Mouse (Mus musculus) frontal cortex, postnatal 14 days (tissue): ENCODE data around the gene Zwilch.
"Not testable (repeated sequence)": the region's sequence is repeated elsewhere in the genome, so short reads cannot be mapped to it uniquely, and the experiment has no call there.

ENCODE experiments used
- DNase-seq, 2 experiments: peaks; one replicate each; pipeline ENCODE4 v3.0.0; 2022; ENCODE audit warnings: low spot score in 2 of 2

Zwilch gene

GRCm38 (mm10) chr9:64172816-64173665, at the start of gene Zwilch, which contains the start of gene Rpl4:
Zwilch (minus strand) TSS chr9:64173104.
Rpl4 (plus strand) TSS chr9:64173375.
- peak; percentile 73 to 76 for DNase-seq

- DNase-seq: no peak
These were observed 49.2 kb upstream of the Zwilch start for GRCm38 (mm10) chr9:64222098-64222497.

DNA sequence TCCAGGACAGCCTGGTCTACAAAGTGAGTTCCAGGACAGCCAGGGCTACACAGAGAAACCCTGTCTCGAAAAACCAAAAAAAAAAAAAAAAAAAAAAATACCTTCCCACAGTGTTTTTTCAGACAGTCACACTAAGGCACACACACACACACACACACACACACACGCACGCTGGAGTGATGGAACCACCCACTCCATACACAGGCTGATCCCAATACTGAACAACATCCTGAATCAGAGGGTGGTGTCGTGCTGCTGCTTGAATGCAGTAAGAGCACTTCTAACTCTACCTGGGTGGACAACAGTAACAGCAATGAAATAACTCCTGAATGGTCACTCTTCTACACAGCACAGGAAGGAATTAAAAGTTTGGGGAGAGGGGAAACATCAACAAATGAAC, 48.6 kb upstream of the Zwilch start:
- no peak for DNase-seq

- no peak for DNase-seq
These were observed 47.7 kb upstream of the Zwilch start for GRCm38 (mm10) chr9:64220603-64221002.

DNA sequence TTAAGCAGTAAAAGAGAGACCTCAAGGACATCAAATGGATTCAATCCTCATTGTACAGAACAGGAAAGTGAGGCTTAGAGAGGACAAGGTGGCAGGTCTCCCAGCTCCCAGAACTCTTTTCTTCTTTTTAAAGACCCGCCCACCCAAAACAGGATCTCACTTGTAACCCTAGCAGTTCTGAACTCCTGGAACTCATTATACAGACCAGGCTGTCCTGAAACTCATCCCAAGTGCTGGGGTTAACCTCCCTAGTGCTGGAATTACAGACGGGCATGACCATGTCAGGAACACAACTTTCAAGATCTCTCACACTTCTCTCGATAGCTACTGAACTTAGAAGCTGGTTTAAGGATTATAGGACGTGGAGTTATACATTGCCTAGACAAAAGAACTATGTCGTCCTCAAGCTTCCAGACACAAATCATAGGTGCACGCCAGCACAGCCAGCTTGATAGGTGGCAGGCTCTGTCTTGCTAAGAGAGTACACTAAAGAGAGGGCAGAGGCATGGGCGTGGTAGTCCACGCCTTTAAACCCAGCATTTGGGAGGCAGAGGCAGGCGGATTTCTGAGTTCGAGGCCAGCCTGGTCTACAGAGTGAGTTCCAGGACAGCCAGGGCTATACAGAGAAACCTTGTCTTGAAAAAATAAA, 47.0 kb upstream of the Zwilch start:
- DNase-seq: no peak

DNA sequence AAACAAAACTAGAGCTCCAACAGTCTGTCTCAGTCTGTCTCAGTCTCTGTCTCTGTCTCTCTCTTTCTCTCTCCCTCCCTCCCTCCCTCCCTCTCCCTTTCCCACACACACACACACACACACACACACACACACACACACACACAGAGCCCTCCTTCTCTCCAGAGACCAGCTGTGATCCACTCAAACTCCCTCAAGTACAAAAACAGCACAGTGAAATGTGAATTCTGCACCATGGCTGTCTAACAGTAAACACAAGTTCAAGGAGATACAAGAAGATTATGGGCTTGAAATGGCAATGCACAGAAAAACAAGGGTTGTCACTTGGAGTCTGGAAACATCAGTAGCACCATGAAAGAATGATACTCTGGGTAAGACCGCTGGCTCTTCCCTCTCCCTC, 46.4 kb upstream of the Zwilch start:
- DNase-seq: no peak

DNA sequence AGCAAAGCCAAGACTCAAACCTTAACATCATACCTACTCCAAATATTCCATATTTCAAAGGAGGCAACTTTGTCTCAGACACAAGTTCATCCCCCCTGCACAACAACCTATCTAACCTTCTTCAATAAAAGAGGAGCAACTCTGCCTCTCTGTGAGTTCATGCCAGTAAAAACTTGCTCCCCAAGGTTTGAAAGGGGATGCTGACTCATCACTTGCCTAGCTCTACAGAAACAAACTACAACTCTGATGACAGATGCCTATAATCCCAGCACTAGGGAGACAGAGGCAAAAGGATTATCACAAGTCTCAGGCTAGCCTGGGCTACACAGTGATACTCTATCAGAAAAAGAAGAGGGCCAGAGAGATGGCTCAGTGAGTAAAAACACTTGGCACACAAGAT, 45.0 kb upstream of the Zwilch start:
- DNase-seq: no peak

GRCm38 (mm10) chr9:64216641-64217040, 43.7 kb upstream of the Zwilch start:
- no peak for DNase-seq

DNA sequence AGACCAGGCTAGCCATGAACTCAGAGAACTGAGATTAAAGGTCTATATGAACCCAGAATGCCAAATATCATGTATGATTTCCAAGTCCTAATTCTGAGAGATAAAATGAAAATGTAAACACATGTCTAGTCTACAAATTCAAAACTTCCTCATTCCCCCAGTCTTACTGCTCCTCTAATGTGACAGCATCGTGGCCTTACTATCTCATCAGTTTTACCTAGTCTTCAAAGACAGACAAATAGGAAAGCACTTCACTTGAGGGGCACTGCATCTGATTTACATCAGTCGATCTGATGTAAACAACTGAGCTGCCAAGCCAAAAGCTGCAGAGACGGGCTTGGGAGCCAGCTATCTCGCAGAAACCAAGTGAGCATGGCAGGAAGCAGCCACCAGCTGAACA, 43.2 kb upstream of the Zwilch start:
- no peak for DNase-seq

DNA sequence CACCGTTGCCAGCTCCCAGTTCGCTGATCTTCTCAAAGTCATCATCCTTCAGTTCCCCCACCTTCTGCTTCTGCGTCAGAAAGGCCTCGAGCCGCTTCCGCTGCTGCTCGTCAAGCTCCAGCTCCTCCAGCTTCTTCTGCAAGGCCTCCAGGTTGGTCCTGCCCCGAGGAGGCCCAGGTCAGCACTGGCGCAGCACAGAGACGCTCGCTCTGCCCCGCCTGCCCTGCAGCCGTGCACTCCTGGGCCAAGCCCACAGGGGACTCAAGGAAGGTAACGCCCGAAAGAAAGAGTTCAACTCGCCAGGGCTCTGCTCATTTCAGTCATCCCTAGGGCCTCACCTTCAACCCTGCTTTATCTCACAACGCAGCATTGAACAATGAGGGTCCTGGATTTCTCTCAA, 41.5 kb upstream of the Zwilch start:
- DNase-seq: no peak

DNA sequence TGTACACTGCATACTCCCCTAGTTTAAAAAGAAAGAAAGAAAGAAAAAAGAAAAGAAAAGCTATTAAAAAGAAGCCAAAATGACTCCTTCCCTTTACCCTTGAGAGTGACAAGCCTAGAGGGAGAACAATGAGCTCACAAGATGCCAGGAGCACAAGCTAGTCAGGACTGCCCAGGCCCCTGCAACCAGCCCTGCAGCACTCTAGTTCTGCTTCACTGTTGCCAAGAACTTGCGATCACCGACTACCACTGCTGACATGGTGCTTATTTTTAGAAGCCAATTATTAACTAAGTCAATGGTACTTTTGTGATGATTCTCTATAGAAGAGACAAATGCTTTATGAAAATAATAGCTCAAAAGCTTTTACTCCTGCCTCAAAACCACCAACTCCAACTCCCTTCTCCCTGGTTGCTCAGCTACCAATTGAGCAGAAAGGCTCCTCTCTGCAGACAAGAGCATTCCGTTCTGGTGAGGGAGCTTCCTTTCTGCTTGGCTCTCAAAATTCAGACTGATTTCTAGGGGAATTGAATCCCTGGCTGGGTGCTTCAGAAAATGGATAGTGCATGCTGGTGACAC, 34.7 kb upstream of the Zwilch start:
- DNase-seq: no peak

DNA sequence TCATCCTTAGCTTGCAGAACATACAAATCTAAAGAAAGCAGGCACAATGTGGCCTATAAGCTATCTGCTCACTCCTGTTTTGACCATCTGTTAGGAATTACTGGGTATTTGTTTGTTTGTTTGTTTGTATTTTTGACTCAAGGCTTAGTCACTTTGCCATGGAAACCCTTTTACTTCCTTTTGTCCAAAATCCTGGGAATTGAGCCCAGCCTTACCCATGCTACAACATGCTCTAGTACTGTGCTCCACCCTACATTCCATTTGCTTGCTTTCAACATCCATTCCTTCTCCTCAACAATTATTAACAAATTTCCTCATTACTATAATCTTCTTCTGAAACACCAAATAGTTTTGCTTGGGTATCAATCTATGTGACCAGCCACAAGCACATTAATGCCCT, 30.0 kb upstream of the Zwilch start:
- no peak for DNase-seq

DNA sequence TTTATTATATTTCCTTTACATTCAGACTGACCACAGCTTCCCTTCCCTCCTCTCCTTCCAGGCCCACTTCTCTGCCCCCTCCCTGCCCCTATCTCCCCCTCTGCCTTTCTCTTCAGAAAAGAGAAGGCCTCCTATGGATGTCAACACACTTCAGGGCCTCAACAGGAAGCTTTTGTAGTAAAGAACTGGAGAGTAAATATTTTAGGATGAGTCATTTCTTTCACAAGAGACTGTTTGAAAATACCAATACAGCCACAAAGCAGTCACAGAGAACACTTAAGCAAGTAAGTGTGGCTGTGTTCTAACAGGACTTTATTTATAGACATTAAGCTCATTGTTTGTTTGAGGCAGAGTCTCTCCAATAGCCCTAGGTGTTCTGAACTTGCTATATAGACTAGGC, 29.4 kb upstream of the Zwilch start:
- no peak for DNase-seq

DNA sequence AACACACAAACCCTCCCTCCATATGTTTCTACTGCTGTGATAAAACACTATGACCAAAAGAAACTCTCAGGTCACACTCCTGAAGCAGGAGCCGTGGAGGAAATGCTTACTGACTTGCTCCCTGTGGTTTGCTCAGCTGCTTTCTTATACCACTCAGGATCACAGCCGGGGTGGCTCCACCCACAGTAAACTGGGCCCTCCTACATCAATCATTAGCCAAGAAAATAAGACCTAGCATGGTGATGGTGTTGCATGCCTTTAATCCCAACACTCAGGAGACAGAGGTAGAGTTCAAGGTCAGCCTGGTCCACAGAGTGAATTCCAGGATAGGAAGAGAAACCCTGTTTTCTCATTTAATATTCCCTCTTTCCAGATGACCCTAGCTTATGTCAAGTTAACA, 27.0 kb upstream of the Zwilch start:
- DNase-seq: no peak

DNA sequence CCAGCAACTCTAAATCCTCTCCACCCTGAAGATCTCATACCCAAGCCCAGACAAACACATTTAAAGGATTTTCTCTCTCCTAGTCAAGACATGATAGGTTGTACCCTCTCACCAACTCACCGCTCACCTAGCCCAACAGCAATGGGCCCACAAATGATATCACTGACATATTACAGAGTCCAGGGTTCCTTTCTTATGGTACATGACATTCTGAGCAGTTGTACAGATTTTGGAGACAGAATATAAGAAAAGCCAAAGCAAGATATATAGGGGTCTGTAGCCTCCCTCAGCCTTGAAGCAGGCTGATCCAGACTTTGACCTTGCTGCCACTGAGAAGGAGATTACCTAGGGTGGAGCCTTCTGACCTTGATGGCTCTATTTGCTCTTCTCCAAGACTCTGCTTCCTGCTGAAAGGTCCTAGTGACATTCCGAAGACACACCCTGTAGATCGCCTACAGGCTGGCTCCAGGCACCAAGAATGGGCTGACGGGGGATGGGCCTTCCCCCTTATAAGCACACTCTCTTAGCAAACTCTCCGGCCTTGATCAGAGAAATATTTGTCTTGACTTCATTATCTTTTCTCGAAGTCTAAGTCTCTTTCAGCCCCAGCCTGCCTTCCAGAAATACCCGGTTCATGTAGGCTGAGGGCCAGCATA, 26.0 kb upstream of the Zwilch start:
- DNase-seq: not testable (repeated sequence)

DNA sequence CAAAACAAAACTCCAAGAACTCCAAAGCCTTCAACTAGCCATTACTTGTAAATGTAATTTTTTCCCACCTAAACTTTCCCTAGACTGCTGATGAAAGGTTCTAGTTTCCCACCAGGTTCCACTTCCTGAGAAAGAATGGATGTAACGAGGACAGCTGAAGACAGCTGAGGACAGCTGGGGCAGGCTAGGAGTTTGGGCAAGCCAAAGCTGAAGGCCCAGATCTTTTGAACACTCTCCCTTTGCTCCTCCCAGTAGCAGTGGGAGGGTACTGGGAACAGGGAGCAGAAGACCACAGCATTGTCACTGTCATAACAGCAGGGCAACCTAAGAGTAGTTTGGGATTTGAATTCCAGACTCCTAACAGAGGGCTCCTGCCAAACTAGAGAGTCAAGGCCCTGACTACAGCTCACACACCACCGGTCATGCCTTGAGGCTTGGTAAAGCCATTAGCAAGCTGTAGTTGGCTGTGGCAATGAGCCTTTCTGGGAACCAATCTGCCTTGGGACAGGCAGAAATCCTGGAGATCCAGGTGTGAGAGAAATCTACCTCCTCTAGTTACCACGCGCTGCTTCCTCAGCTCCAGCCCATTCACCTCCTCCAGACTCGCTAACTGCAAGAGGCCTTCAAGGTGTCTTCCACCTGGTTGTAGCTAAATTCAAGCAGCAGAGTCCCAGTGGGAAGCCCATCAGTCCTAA, 25.3 kb upstream of the Zwilch start:
- no peak for DNase-seq

DNA sequence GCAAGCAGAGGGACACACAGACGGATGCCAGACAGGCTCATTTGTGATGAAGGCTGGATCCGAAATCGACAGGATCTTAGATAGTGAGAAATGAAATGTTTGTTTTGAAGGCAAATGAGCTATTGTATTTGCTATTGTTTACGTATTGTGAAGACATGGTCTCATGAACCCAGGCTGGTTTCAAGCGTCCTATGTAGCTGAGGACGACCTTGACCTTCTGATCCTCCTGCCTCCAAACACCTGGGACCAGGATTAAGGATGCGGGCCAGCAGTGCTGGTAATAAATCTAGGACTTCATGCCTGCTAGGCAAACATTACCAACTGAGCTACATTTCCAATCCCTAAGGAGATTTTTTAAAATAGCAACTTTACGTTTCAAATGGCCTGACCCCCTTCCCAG, 24.6 kb upstream of the Zwilch start:
- DNase-seq: no peak

- peak; percentile 33 to 60 for DNase-seq
These were observed 22.6 kb upstream of the Zwilch start for GRCm38 (mm10) chr9:64195554-64195953.

DNA sequence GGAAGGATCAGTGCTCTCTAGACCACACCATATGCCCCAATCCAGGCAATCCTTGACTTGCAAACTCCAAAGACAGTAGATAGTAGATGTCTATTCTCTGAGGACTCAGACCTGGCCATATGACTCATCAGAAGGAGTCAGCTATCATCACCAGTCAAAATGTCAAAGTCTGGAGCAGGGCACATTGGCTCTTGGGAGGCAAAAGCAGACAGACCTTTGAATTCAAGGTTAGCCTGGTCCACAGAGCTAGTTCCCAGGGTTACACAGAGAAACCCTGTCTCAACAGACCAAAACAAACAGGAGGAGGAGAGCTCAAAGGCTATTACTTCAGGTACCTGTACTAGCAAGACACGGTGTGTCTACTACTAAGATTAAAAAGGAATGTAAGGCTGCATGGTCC, 21.0 kb upstream of the Zwilch start:
- DNase-seq: no peak

GRCm38 (mm10) chr9:64184166-64184840, 11.4 kb upstream of the Zwilch start:
- DNase-seq: no peak

- not testable (repeated sequence) for DNase-seq
These were observed 10.4 kb upstream of the Zwilch start for GRCm38 (mm10) chr9:64183295-64183694.
